Mouse (Mus musculus): ENCODE measurements around the gene Zscan12.

- no peak for TF ChIP-seq CTCF (IDR thresholded peaks at IDR 0.05; ENCODE audit: low read depth)
- TF ChIP-seq EP300 (IDR thresholded peaks at IDR 0.05; ENCODE audit: low read depth), result no peak
Measured at GRCm38 (mm10) chr13:21366635-21367034, 4.0 kb downstream of the Zscan12 start.

Data from liver, postnatal 0 days (tissue).